Mouse (Mus musculus) right cerebral cortex, adult 18-20 months (tissue): ENCODE measurements around the gene Mta1.

Experiments used
- DNase-seq: peaks from one replicate; pipeline ENCODE4 v3.0.0; 2022; ENCODE audit warnings: mixed read lengths

Mta1 gene

GRCm38 (mm10) chr12:113098530-113099151 is 563 bp downstream of the Mta1 start:
- DNase-seq: no peak

GRCm38 (mm10) chr12:113099470-113100237 is 1.6 kb downstream of the Mta1 start:
- no peak for DNase-seq

- no peak for DNase-seq
These were observed 2.5 kb downstream of the Mta1 start for GRCm38 (mm10) chr12:113100448-113101076.

- no peak for DNase-seq
These were observed 3.3 kb downstream of the Mta1 start for GRCm38 (mm10) chr12:113101251-113101960.

GRCm38 (mm10) chr12:113102461-113102860 is 4.4 kb downstream of the Mta1 start:
- peak; percentile 62 for DNase-seq

- DNase-seq: no peak
These were observed 5.9 kb downstream of the Mta1 start for GRCm38 (mm10) chr12:113103846-113104451.

- DNase-seq: no peak
These were observed 8.3 kb downstream of the Mta1 start for GRCm38 (mm10) chr12:113106386-113106785.

- no peak for DNase-seq
These were observed 9.5 kb downstream of the Mta1 start for GRCm38 (mm10) chr12:113107431-113108124.

GRCm38 (mm10) chr12:113108528-113109283 is 10.6 kb downstream of the Mta1 start:
- DNase-seq: no peak

GRCm38 (mm10) chr12:113109801-113110200 is 11.7 kb downstream of the Mta1 start:
- no peak for DNase-seq

- no peak for DNase-seq
These were observed 16.1 kb downstream of the Mta1 start for GRCm38 (mm10) chr12:113114141-113114540.

- DNase-seq: no peak
These were observed 16.9 kb downstream of the Mta1 start for GRCm38 (mm10) chr12:113114856-113115538.

GRCm38 (mm10) chr12:113119516-113120410 is 21.7 kb downstream of the Mta1 start:
- peak; percentile 82 for DNase-seq

GRCm38 (mm10) chr12:113124726-113125125 is 26.6 kb downstream of the Mta1 start:
- DNase-seq: no peak

GRCm38 (mm10) chr12:113130732-113131131 is 32.7 kb downstream of the Mta1 start:
- no peak for DNase-seq

GRCm38 (mm10) chr12:113131601-113132000 is 33.5 kb downstream of the Mta1 start:
- DNase-seq: no peak

GRCm38 (mm10) chr12:113132567-113132966 is 34.5 kb downstream of the Mta1 start:
- DNase-seq: peak; percentile 44

- DNase-seq: no peak
These were observed 35.2 kb downstream of the Mta1 start for GRCm38 (mm10) chr12:113133260-113133659.

- DNase-seq: no peak
These were observed 35.9 kb downstream of the Mta1 start for GRCm38 (mm10) chr12:113133861-113134403.
